Mouse (Mus musculus) spleen, adult 18-20 months (tissue): Measurements from ENCODE around the gene Usp9x.

Source experiments
- DNase-seq, 2 experiments: peaks; one replicate each; pipeline ENCODE4 v3.0.0; 2022; ENCODE audit warnings: mixed read lengths in 2 of 2

The Usp9x gene

DNA sequence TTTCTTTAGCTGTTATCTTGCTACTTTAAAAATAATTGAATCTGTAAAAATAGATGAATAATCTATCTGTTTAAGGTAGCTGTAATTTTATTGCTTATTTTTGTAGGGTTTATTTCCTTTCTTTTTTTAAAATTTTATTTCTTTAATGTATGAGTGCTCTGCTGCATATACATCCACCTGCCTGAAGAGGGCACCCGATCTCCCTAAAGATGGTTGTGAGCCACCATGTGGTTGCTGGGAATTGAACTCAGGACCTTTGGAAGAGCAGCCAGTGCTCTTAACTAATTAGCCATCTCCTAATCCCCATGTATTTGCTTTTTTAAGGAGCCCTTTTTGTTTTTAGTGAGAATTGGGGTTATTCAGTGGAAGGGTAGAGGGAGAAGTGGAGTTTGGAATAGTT, 14.3 kb downstream of the Usp9x start:
- no peak for DNase-seq

DNA sequence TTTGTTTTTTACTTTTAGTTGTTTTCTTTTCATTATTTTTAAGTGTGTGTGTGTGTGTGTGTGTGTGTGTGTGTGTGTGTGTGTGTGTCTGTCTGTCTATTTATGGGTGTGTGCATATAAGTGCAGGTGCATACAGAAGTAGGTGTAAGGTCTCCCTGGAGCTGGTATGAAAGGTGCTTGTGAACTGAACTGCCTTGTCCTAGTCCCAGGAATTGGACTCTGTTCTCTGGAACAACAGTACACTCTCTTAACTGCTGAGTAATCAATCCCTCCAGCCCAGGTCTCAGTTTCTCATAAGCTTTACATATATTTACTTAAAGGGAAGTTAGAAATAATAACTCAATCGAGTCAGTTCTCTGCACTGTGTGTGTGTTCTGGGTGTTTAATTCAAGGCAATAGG, 25.7 kb downstream of the Usp9x start:
- no peak for DNase-seq

DNA sequence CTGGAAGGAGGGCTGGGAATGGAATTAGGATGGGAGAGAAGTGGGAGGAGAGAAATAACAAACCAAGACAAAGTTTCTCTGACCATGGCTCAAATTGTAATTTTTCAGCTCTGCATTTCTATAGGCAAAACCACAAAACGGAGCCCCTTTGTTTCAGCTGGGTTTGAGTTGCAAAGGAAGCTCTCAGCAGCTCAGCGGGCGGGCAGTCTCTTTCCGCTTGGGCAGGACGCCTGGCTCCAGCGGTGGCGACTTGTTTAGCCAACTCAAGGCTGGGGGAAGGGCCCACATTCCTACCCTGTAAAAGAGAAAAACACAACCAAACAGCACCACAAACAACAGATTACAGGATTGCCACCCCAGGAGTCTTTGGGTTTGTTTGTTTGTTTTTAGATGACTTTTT, 135.2 kb downstream of the Usp9x start:
- DNase-seq, result no peak

DNA sequence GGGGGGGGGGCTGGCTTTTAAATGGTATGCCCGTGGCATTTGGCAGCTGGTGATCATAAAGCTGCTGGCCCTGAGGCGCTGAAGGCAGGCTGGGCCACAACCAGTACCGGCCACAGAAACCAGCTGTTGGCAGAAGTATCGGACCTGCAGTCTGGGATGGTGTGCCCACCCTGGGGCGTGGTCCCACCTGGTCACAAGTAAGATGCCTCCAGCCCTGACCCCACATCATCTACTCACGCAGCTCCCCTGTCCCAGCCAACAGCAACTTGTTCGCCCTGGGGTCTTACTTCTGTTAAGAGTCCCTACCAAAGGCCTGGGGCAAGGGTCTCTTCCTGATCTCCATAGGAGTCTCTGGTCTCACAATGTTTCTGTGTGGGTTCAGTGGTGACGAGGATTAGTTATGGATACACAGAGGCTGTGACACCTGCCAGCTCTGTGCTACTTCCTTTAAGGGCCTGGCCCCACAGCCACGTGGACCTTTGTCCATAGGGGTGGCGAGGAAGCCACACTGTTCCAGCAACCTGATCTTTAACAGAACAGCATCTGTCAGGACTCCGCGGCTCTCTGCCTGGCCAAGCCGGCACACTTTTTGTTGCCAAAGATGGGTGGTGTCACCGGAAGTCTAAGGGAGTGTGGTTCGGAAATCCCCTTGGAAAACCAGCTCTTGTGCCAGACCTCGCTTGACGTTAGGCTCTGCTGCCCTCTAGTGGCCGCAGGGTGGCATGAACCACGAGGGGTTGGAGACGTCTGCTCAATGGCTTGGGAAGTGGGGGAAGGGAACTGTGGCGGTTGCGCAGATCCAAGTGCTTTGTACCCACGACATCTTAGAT, 136.4 kb downstream of the Usp9x start:
- DNase-seq, result peak; percentile 69 to 74

DNA sequence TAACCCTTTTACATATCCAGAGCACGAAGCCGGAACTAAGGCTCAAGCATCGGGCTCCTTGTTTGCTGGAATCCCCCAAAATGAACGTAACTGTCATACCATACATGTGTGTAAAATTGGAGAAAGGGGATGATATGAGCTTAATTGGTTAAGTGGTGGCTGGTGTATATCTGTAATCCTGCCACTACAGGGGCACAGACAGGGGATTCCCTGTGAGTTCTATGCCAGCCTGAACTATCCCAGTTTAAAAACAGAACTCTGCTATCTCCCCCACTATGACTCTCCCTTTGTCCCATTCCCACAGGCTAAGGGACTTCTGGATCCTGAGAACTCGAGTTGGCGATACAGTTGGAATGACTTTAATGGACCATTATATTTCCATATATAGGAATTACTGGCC, 137.1 kb downstream of the Usp9x start:
- no peak for DNase-seq

DNA sequence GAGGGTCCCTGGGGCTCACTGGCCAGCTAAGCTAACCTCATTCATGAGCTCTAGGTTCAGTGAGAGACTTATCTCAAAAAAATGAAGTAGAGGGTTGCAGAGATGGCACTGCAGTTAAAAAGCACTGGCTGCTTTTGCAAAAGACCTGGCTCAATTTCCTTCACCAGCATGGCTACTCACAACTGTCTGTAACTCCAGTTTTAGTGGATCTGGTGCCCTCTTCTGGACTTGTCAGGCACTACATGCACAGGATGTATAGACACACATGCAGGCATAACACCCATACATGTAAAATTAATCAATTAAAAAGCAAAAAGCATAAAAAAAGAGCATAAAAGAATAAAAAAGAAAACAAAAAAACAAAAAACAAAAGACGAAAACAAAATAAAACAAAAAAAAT, 143.0 kb downstream of the Usp9x start:
- DNase-seq, result no peak
